Comparison of ENCODE assay signal across 22 mouse cellular contexts in genomic region chr10:41000965-41001364, GRCm38 (mm10).
DNase-seq lines count a peak whose midpoint lies in the region.
"Had no signal": no experiment of that assay in that cellular context is flagged by ENCODE, and none has a peak within 500 bp of the region (broad histone marks: within the 10 kb centered on the region; RNA-seq: fewer than 3 reads in every experiment).

No protein-coding gene starts in this region.

- intact Hi-C loops in heart, postnatal 14 days (cut with DNase I) = loop anchor here (5.0 to 10.0 kb wide), 4 partner anchors 271 to 684 kb away; no protein-coding TSS in a partner anchor

- no peaks in the 10 kb centered on the region for H3K36me3 ChIP-seq in heart, embryonic 10.5 days
- H3K36me3 ChIP-seq: embryonic facial prominence, embryonic 13.5 days; embryonic facial prominence, embryonic 15.5 days; forebrain, embryonic 10.5 days; forebrain, embryonic 12.5 days had no signal

- H3K4me1 ChIP-seq in heart, embryonic 10.5 days = no peaks in the 10 kb centered on the region
- H3K4me1 ChIP-seq: embryonic facial prominence, embryonic 13.5 days; embryonic facial prominence, embryonic 15.5 days had no signal

- H3K4me3 ChIP-seq in heart, embryonic 10.5 days = no peak overlapping the region
- H3K4me3 ChIP-seq: embryonic facial prominence, embryonic 13.5 days; embryonic facial prominence, embryonic 15.5 days; erythroblast, embryonic 14.5 days; forebrain, embryonic 10.5 days; forebrain, embryonic 12.5 days had no signal

- 80% methylated on average over 4 of the region's 4 CpGs for WGBS in heart, embryonic 10.5 days

- no peaks in the 10 kb centered on the region for H3K9me3 ChIP-seq in heart, embryonic 10.5 days
- H3K9me3 ChIP-seq: embryonic facial prominence, embryonic 13.5 days; embryonic facial prominence, embryonic 15.5 days; forebrain, embryonic 10.5 days; forebrain, embryonic 12.5 days had no signal

- no peaks in the 10 kb centered on the region for H3K27me3 ChIP-seq in heart, embryonic 10.5 days (ENCODE audit: insufficient read depth, poor library complexity, severe bottlenecking)
- H3K27me3 ChIP-seq: CH12.LX; embryonic facial prominence, embryonic 13.5 days; embryonic facial prominence, embryonic 15.5 days; forebrain, embryonic 12.5 days; Patski had no signal

- H3K27ac ChIP-seq in heart, embryonic 10.5 days = no peak overlapping the region
- H3K27ac ChIP-seq: embryonic facial prominence, embryonic 13.5 days; embryonic facial prominence, embryonic 15.5 days; forebrain, embryonic 10.5 days; forebrain, embryonic 12.5 days had no signal

- peak; percentile 58 for DNase-seq in heart, embryonic 10.5 days (ENCODE audit: low spot score)
- no peak for DNase-seq in heart, postnatal 14 days
- peak; percentile 0 for DNase-seq in testis, postnatal 10 days (ENCODE audit: low spot score)
- no peak for DNase-seq in testis, postnatal 14 days (ENCODE audit: low spot score)
- DNase-seq in kidney, postnatal 14 days = no peak
- DNase-seq: adrenal gland, adult 8-10 months; adrenal gland, postnatal 14 days; adrenal gland, postnatal 36 days; B cell, adult 2 months; cerebellum, adult 11-12 months; cerebellum, adult 2 months; cerebellum, adult 9-10 months; cerebellum, postnatal 10 days; cerebellum, postnatal 25 days; embryo, embryonic 11 days had no signal

Comparison
In these comparisons a context has a peak if more than half of its experiments do, and no peak if none do; other contexts are left out.
1. DNase-seq: peak in heart, embryonic 10.5 days (single experiment) and testis, postnatal 10 days (single experiment); none in heart, postnatal 14 days (0 of 2), testis, postnatal 14 days (single experiment) and kidney, postnatal 14 days (single experiment).